Comparison of ENCODE assay signal across 35 mouse cellular contexts in genomic region chr11:26600692-26601091, GRCm38 (mm10). TPM values are rescaled to one million over a fixed set of nuclear protein-coding genes. Genes with fewer than 3 reads are reported as not detected.
DNase-seq lines count a peak whose midpoint lies in the region; ATAC-seq and TF ChIP-seq lines count a peak whose summit lies in the region.
"Had no signal": no experiment of that assay in that cellular context is flagged by ENCODE, and none has a peak within 500 bp of the region (broad histone marks: within the 10 kb centered on the region; RNA-seq: fewer than 3 reads in every experiment).

No protein-coding gene starts in this region.

- H3K4me3 ChIP-seq in left cerebral cortex, adult 2 months = no peak overlapping the region
- no peak overlapping the region for H3K4me3 ChIP-seq in hindbrain, embryonic 12.5 days
- H3K4me3 ChIP-seq: hindbrain, embryonic 15.5 days; limb, embryonic 12.5 days; lung, embryonic 15.5 days; midbrain, embryonic 12.5 days; stomach, embryonic 15.5 days had no signal

- no peak for DNase-seq in left cerebral cortex, adult 2 months (ENCODE audit: extremely low spot score in 1 of 2, low spot score in 2 of 2)
- DNase-seq in left cerebral cortex, postnatal 4 days = no peak
- peak; percentile 18 to 22 for DNase-seq in B cell, adult 2 months
- no peak for DNase-seq in lung, postnatal 10 days
- DNase-seq: adrenal gland, postnatal 14 days; cerebellum, adult 11 months; cerebellum, adult 9-11 months; gastrocnemius, postnatal 36 days; heart, postnatal 36 days; kidney, adult 8-10 months; kidney, postnatal 14 days; lung, postnatal 4 days; right cerebral cortex, postnatal 14 days; spleen, adult 18-20 months; thymus, adult 18-20 months; thymus, postnatal 36 days had no signal

- peak; percentile 53 for ATAC-seq in common myeloid progenitor, adult 5-6 weeks (replicated peaks; ENCODE audit: low read depth, poor library complexity, severe bottlenecking)
- peak; percentile 46 for ATAC-seq in megakaryocyte progenitor cell, adult 5-6 weeks (replicated peaks; ENCODE audit: poor library complexity)
- no peak for ATAC-seq in erythroid progenitor cell, adult 5-6 weeks (replicated peaks; ENCODE audit: low FRiP score, poor library complexity, severe bottlenecking)
- ATAC-seq in hindbrain, embryonic 12.5 days (ENCODE audit: low FRiP score) = no peak
- ATAC-seq: forebrain, embryonic 14.5 days had no signal

- no peaks in the 10 kb centered on the region for H3K27me3 ChIP-seq in hindbrain, embryonic 12.5 days
- H3K27me3 ChIP-seq: hindbrain, embryonic 15.5 days; limb, embryonic 12.5 days; lung, embryonic 15.5 days; midbrain, embryonic 12.5 days; stomach, embryonic 15.5 days had no signal

- H3K9ac ChIP-seq in hindbrain, embryonic 12.5 days = no peak overlapping the region
- H3K9ac ChIP-seq: hindbrain, embryonic 15.5 days; limb, embryonic 12.5 days; liver, embryonic 14.5 days; lung, embryonic 15.5 days; midbrain, embryonic 12.5 days; stomach, embryonic 15.5 days had no signal

- no peaks in the 10 kb centered on the region for H3K4me1 ChIP-seq in hindbrain, embryonic 12.5 days
- H3K4me1 ChIP-seq: hindbrain, embryonic 15.5 days; limb, embryonic 12.5 days; lung, embryonic 15.5 days; midbrain, embryonic 12.5 days; stomach, embryonic 15.5 days had no signal

- H3K36me3 ChIP-seq in hindbrain, embryonic 12.5 days = no peaks in the 10 kb centered on the region
- H3K36me3 ChIP-seq: hindbrain, embryonic 15.5 days; limb, embryonic 12.5 days; lung, embryonic 15.5 days; midbrain, embryonic 12.5 days; stomach, embryonic 15.5 days had no signal

- peak overlapping the region; percentile 38; the same call in 1 of the 2 replicates for H3K27ac ChIP-seq in left cerebral cortex, adult 2 months
- H3K27ac ChIP-seq in hindbrain, embryonic 12.5 days = no peak overlapping the region
- H3K27ac ChIP-seq: hindbrain, embryonic 15.5 days; limb, embryonic 12.5 days; liver, embryonic 14.5 days; lung, embryonic 15.5 days; midbrain, embryonic 12.5 days; stomach, embryonic 15.5 days had no signal

- H3K4me2 ChIP-seq in hindbrain, embryonic 12.5 days (replicated peaks) = no peak overlapping the region
- H3K4me2 ChIP-seq: hindbrain, embryonic 15.5 days; limb, embryonic 12.5 days; lung, embryonic 15.5 days; midbrain, embryonic 12.5 days; stomach, embryonic 15.5 days had no signal

- 91% methylated on average over 4 of the region's 4 CpGs for WGBS in hindbrain, embryonic 12.5 days

- intact Hi-C loops in left cerebral cortex, adult 2 months (cut with DNase I) = no loop called here
- intact Hi-C loops in left cerebral cortex, postnatal 4 days (cut with DNase I) = no loop called here

- H3K9me3 ChIP-seq in hindbrain, embryonic 12.5 days (replicated peaks) = no peaks in the 10 kb centered on the region
- H3K9me3 ChIP-seq: hindbrain, embryonic 15.5 days; limb, embryonic 12.5 days; lung, embryonic 15.5 days; midbrain, embryonic 12.5 days; stomach, embryonic 15.5 days had no signal

- no peak for TF ChIP-seq CTCF in left cerebral cortex, adult 2 months (IDR thresholded peaks at IDR 0.05)

RNA-seq across cellular contexts. Expression of gene Vrk2, which starts 6.9 kb away (rescaled TPM):
- total RNA-seq in left cerebral cortex, adult 2 months (2021) = 1 to 10 TPM; 2.3 to 5.0 TPM
- total RNA-seq in left cerebral cortex, postnatal 4 days (2021) = 1 to 10 TPM; 2.5 to 4.5 TPM
- total RNA-seq in common myeloid progenitor, adult 5-6 weeks (2017) = 46.4 and 52.0 TPM in 2 replicates
- 43.1 and 45.1 TPM in 2 replicates for total RNA-seq in megakaryocyte progenitor cell, adult 5-6 weeks (2015)
- total RNA-seq in megakaryocyte progenitor cell, adult 5-6 weeks (2017) = 39.1 and 45.4 TPM in 2 replicates
- total RNA-seq in erythroid progenitor cell, adult 5-6 weeks (2015; ENCODE audit: low replicate concordance) = 76.0 and 81.3 TPM in 2 replicates
- total RNA-seq in erythroid progenitor cell, adult 5-6 weeks (2017; ENCODE audit: low replicate concordance) = 56.1 and 80.5 TPM in 2 replicates
- polyA plus RNA-seq in hindbrain, embryonic 12.5 days (2016; fragmentation: Nextera tagmentation; extraction: Ambion mirVana) = 11.1 and 15.4 TPM in 2 replicates

RNA-seq across cellular contexts. Expression of gene Gm6899, which starts 7.7 kb away (rescaled TPM):
- not detected for total RNA-seq in left cerebral cortex, adult 2 months (2021)
- not detected for total RNA-seq in left cerebral cortex, postnatal 4 days (2021)
- total RNA-seq in common myeloid progenitor, adult 5-6 weeks (2017) = not detected in 2 replicates
- not detected in 2 replicates for total RNA-seq in megakaryocyte progenitor cell, adult 5-6 weeks (2015)
- total RNA-seq in megakaryocyte progenitor cell, adult 5-6 weeks (2017) = not detected in 2 replicates
- total RNA-seq in erythroid progenitor cell, adult 5-6 weeks (2015; ENCODE audit: low replicate concordance) = not detected in 2 replicates
- total RNA-seq in erythroid progenitor cell, adult 5-6 weeks (2017; ENCODE audit: low replicate concordance) = not detected in 2 replicates
- polyA plus RNA-seq in hindbrain, embryonic 12.5 days (2016; fragmentation: Nextera tagmentation; extraction: Ambion mirVana) = not detected in 2 replicates
- total RNA-seq: adrenal gland, postnatal 14 days; gastrocnemius, postnatal 36 days; heart, adult 8-10 months; heart, postnatal 36 days; layer of hippocampus, adult 18-20 months; layer of hippocampus, postnatal 25 days; left cerebral cortex, postnatal 10 days had no signal
- polyA plus RNA-seq: C2C12; embryonic facial prominence, embryonic 14.5 days; forebrain, embryonic 14.5 days; heart, embryonic 14.5 days; hindbrain, embryonic 15.5 days; intestine, embryonic 14.5 days; limb, embryonic 12.5 days; liver, embryonic 14.5 days; lung, embryonic 15.5 days; midbrain, embryonic 12.5 days; stomach, embryonic 15.5 days had no signal

Comparison
In these comparisons a context has a peak if more than half of its experiments do, and no peak if none do; other contexts are left out.
1. DNase-seq: peak in B cell, adult 2 months (2 of 2); none in left cerebral cortex, adult 2 months (0 of 2), left cerebral cortex, postnatal 4 days (single experiment) and lung, postnatal 10 days (single experiment).
2. ATAC-seq: peak in common myeloid progenitor, adult 5-6 weeks (single experiment) and megakaryocyte progenitor cell, adult 5-6 weeks (single experiment); none in erythroid progenitor cell, adult 5-6 weeks (single experiment) and hindbrain, embryonic 12.5 days (single experiment).